Mouse (Mus musculus) adrenal gland, adult 10 weeks (tissue): Measurements from ENCODE around the gene Kazn. TPM values are rescaled to one million over a fixed set of nuclear protein-coding genes. Genes with fewer than 3 reads are reported as not detected.

Experiments used
- polyA plus RNA-seq: library from polyadenylated mRNA; stranded (reverse); fragments of 350-450 nt; fragmentation: Illumina TruSeq; extraction: RNeasy Lipid Tissue Mini Kit (QIAGEN cat#74804); gene quantifications from one replicate; pipeline ENCODE4 v1.2.3, GENCODE M21; 2014; ENCODE audit warnings: low read depth, low replicate concordance

Kazn gene
- 18.7 TPM for polyA plus RNA-seq

DNA sequence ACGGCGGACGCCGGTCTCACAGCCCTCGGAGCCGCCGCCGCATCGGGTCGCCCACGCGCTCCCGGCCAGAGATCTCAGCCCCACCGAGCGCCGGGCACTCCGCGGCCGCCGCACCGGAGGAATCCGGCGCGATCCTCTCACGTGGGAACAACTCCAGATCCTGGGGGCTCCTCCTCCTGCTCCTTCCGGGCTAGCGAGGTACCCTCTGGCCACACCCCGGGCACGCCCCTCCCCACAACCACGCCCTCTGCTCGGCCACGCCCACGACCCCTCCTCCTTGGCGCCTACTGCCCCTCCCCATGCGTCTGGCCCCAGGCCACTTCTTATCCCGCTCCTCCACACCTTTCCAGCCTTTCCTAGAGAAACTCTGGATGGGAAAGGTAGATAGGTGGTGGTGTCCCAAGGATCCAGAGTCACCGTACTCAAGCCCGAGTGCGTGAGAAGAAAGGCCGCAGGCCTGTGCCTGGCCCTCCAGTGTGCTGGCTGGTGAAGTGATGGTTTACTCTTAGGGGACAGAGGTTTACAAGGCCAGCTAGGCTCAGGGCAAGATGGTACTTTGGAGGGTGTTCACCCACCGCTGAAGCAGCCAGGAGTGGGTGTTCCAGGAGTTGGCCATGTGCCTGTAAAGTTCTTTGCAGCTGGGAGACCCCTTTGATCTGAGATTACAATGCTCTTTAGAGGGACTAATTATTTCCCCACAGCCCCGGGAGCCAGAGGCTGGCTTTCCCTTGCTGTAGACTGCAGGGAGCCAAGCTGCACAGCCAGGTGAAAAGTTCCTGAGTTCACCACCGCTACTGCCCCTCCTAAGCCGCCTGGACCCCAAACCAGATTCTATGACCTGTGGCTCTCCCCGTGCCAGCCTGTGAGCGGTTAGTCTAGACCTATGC lies at the start of gene Kazn:
Kazn (minus strand) TSS at position 162 of the 887 bp plus-strand sequence.

DNA sequence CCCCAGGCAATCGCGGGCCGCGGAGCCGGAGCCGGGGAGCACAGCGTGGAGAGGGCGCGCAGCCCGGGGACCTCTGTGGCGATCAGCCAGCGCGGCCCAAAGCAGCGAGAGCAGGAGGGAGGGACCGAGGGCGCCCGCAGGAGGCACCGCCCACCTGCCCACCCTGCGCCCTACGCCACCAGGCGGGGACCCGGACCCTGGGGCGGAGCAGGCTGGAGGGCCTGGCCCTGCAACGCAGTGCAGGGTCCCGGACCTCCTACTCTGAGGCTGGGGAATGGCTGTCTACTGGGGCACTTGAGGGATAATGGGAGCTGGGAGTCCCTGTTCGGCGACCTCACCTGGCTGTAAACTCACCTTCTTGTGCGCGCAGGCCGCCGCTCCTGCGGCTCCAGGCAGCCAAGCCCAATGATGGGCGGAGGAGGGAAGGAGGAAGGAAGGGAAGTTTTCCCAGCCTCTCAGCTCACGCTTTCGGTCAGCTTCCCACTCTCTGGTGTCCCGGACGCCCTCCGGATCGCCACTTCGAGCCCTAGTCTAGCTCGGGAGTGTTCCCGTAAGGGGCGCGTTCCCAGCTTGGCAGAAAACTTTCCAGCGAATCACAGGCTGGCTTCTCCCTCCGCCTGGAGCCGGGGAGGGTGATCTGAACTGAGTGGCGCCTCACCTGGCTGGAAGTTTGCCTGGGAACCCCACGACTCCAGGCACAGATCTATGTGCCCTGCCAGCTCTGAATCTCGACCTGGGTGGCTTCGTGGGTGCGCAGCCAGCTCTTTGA lies 154.9 kb downstream of the Kazn start, which contains the start of gene Tmem51:
Tmem51 (minus strand) TSS at position 174 of the 769 bp plus-strand sequence.

Other genes starting within 250 kb of the Kazn start
- 1.3 TPM for gene Fhad1, start 224.3 kb downstream of the Kazn start, polyA plus RNA-seq
- not detected for gene Tmem51, start 155.1 kb downstream of the Kazn start, polyA plus RNA-seq